Mouse (Mus musculus) left cerebral cortex, adult 2 months (tissue): Measurements from ENCODE around the gene Eya4. TPM values are rescaled to one million over a fixed set of nuclear protein-coding genes. Genes with fewer than 3 reads are reported as not detected.

Experiments used
- DNase-seq, 2 experiments: peaks; one replicate each; pipeline ENCODE4 v3.0.0; 2021 to 2022; ENCODE audit warnings: low spot score in 2 of 2, mixed read lengths in 1 of 2; ENCODE audit errors: extremely low spot score in 1 of 2
- H3K27ac ChIP-seq: fragments of 200-600 bp; 2 replicates; pipeline ENCODE4 v1.8.1; 2022
- H3K4me3 ChIP-seq: fragments of 200-600 bp; 2 replicates; pipeline ENCODE4 v1.8.1; 2022
- CTCF ChIP-seq: fragments of 200-600 bp; IDR thresholded peaks from 2 replicates; pipeline ENCODE4 v1.8.1; 2022; ENCODE audit warnings: antibody characterized with exemption, mild to moderate bottlenecking, moderate library complexity
- intact Hi-C: fragments of 180-260 bp; cut with DNase I; formaldehyde crosslinking; loops from one replicate; pipeline ENCODE4 v1.15.1; 2025
- total RNA-seq, 2 experiments: library from RNA; stranded (reverse); gene quantifications; 2 replicates each; pipeline ENCODE4 v1.2.3; 2021

Gene Eya4
- total RNA-seq, 2 experiments from 2014 or later: 5.1 to 5.3 TPM

- intact Hi-C loops: no loop called here
- no peak overlapping the region for H3K4me3 ChIP-seq
- TF ChIP-seq CTCF: no peak
- H3K27ac ChIP-seq: no peak overlapping the region
- DNase-seq: no peak
These were observed 130.2 kb downstream of the Eya4 start for GRCm38 (mm10) chr10:23220432-23220831.

- Histone ChIP-seq H3K27ac (no peak overlapping the region), H3K4me3 (no peak overlapping the region)
- TF ChIP-seq CTCF: no peak
- DNase-seq: no peak
- intact Hi-C loops: no loop called here
These were observed 133.8 kb downstream of the Eya4 start for GRCm38 (mm10) chr10:23216815-23217214.

- Histone ChIP-seq H3K27ac (no peak overlapping the region), H3K4me3 (no peak overlapping the region)
- no peak for DNase-seq
- intact Hi-C loops: no loop called here
- no peak for TF ChIP-seq CTCF
These were observed 139.2 kb downstream of the Eya4 start for GRCm38 (mm10) chr10:23211381-23211780.

GRCm38 (mm10) chr10:23203885-23204284 lies 146.7 kb downstream of the Eya4 start:
- DNase-seq: peak; percentile 15 to 21
- no peak overlapping the region for H3K27ac ChIP-seq
- H3K4me3 ChIP-seq: no peak overlapping the region
- intact Hi-C loops: no loop called here
- no peak for TF ChIP-seq CTCF

GRCm38 (mm10) chr10:23203144-23203838 lies 147.3 kb downstream of the Eya4 start:
- no peak for TF ChIP-seq CTCF
- intact Hi-C loops: no loop called here
- H3K27ac ChIP-seq: no peak overlapping the region
- no peak overlapping the region for H3K4me3 ChIP-seq
- no peak for DNase-seq

- intact Hi-C loops: no loop called here
- DNase-seq: no peak
- no peak overlapping the region for H3K27ac ChIP-seq
- H3K4me3 ChIP-seq: no peak overlapping the region
- TF ChIP-seq CTCF: no peak
These were observed 148.0 kb downstream of the Eya4 start for GRCm38 (mm10) chr10:23202591-23202990.

- Histone ChIP-seq H3K4me3 (no peak overlapping the region), H3K27ac (no peak overlapping the region)
- no peak for TF ChIP-seq CTCF
- DNase-seq: no peak
- intact Hi-C loops: no loop called here
These were observed 152.3 kb downstream of the Eya4 start for GRCm38 (mm10) chr10:23198251-23198650.

- DNase-seq: no peak
- H3K27ac ChIP-seq: no peak overlapping the region
- intact Hi-C loops: no loop called here
- no peak overlapping the region for H3K4me3 ChIP-seq
- no peak for TF ChIP-seq CTCF
These were observed 154.2 kb downstream of the Eya4 start for GRCm38 (mm10) chr10:23196336-23196735.

- DNase-seq: no peak
- intact Hi-C loops: no loop called here
- no peak overlapping the region for H3K4me3 ChIP-seq
- no peak for TF ChIP-seq CTCF
- H3K27ac ChIP-seq: no peak overlapping the region
These were observed 155.2 kb downstream of the Eya4 start for GRCm38 (mm10) chr10:23195337-23195736.

- intact Hi-C loops: no loop called here
- Histone ChIP-seq H3K4me3 (no peak overlapping the region), H3K27ac (no peak overlapping the region)
- DNase-seq: no peak
- no peak for TF ChIP-seq CTCF
These were observed 160.8 kb downstream of the Eya4 start for GRCm38 (mm10) chr10:23189836-23190235.

- H3K27ac ChIP-seq: no peak overlapping the region
- H3K4me3 ChIP-seq: no peak overlapping the region
- DNase-seq: no peak
- TF ChIP-seq CTCF: no peak
- intact Hi-C loops: no loop called here
These were observed 165.2 kb downstream of the Eya4 start for GRCm38 (mm10) chr10:23185391-23185790.

- Histone ChIP-seq H3K27ac (no peak overlapping the region), H3K4me3 (no peak overlapping the region)
- intact Hi-C loops: no loop called here
- no peak for TF ChIP-seq CTCF
- no peak for DNase-seq
These were observed 168.8 kb downstream of the Eya4 start for GRCm38 (mm10) chr10:23181572-23182493.
